Mouse (Mus musculus) limb, embryonic 14.5 days (tissue): ENCODE measurements at regions not wholly inside any gene's neighbourhood (a gene's known extent, or its start where the extent isn't known, plus 50 kb on each side); places are given as distances from the start of the nearest gene placed in this dataset.

Experiments used
- ATAC-seq: fragments of 200-750 bp; cut with Nextera tagmentation; 2 replicates; pipeline ENCODE4 v1.8.0; 2017; ENCODE audit warnings: low read depth, moderate number of reproducible peaks, moderate TSS enrichment; ENCODE audit not compliant: low FRiP score
- DNase-seq: peaks from one replicate; pipeline ENCODE4 v3.0.0-alpha.2; 2015; ENCODE audit warnings: low spot score
- H3K27ac ChIP-seq: fragments of 300-500 bp; sonication (generic); replicated peaks from 2 replicates; pipeline ENCODE4 v1.5.1; 2014; ENCODE audit warnings: low read depth, mild to moderate bottlenecking, low read length, moderate library complexity, mixed read lengths
- H3K27me3 ChIP-seq: fragments of 300-500 bp; sonication (generic); 2 replicates; pipeline ENCODE4 v1.6.1; 2014; ENCODE audit warnings: low read length, mixed read lengths; ENCODE audit not compliant: control insufficient read depth, insufficient read depth
- H3K36me3 ChIP-seq: fragments of 300-500 bp; sonication (generic); 2 replicates; pipeline ENCODE4 v1.6.1; 2014; ENCODE audit warnings: mild to moderate bottlenecking, low read length, moderate library complexity, mixed read lengths; ENCODE audit not compliant: control insufficient read depth, insufficient read depth
- H3K4me1 ChIP-seq: fragments of 300-500 bp; sonication (generic); 2 replicates; pipeline ENCODE4 v1.6.1; 2014; ENCODE audit warnings: antibody characterized with exemption, low read length, mixed read lengths; ENCODE audit not compliant: control insufficient read depth, insufficient read depth
- H3K4me2 ChIP-seq: fragments of 300-500 bp; sonication (generic); replicated peaks from 2 replicates; pipeline ENCODE4 v1.6.1; 2014; ENCODE audit warnings: low read depth, mild to moderate bottlenecking, low read length, moderate library complexity; ENCODE audit not compliant: severe bottlenecking
- H3K4me3 ChIP-seq: fragments of 300-500 bp; sonication (generic); replicated peaks from 2 replicates; pipeline ENCODE4 v1.5.1; 2014; ENCODE audit warnings: low read length
- H3K9ac ChIP-seq: fragments of 300-500 bp; sonication (generic); 2 replicates; pipeline ENCODE4 v1.6.1; 2014; ENCODE audit warnings: mild to moderate bottlenecking, low read depth, low read length, moderate library complexity; ENCODE audit not compliant: severe bottlenecking
- H3K9me3 ChIP-seq: fragments of 300-500 bp; sonication (generic); 2 replicates; pipeline ENCODE4 v1.6.1; 2016; ENCODE audit warnings: low read length; ENCODE audit not compliant: control insufficient read depth
- POLR2A ChIP-seq: fragments of 200-500 bp; IDR thresholded peaks from 2 replicates; pipeline ENCODE4 v1.8.0; 2012; ENCODE audit warnings: inconsistent platforms, mild to moderate bottlenecking, moderate library complexity, borderline replicate concordance; ENCODE audit not compliant: insufficient read depth, insufficient read length; ENCODE audit errors: extremely low read depth
- WGBS: fragments of 180-500 bp; shearing (Covaris S2); extraction: QIAGEN DNeasy Blood & Tissue Kit; methylation state at CpG from one replicate; pipeline ENCODE4 v1.1.7; 2014; 5-methylcytosine and 5-hydroxymethylcytosine counted together

DNA sequence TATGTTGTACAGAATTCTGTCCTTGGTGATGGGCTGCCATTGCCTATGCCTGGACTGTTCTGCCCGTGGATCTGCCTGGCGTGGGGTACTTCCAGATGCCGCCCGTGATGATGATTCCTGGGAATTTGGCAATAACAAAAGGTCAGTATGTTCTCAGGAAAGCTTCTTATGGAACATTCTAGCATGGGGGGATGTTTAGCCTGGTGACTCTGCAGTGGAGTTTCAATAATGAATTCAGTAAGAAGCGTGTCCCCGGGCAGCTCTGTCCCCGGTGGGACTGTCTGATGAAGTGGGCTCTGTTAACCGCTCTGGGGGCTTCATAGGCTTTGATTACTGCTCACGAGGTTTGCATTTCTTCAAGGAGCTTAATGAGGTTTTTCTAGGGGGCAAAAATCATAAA lies 252.9 kb upstream of the Daam1 start:
- ATAC-seq, result no peak
- H3K4me2 ChIP-seq, result no peak overlapping the region
- H3K27me3 ChIP-seq, result no peaks in the 10 kb centered on the region
- H3K9ac ChIP-seq, result no peak overlapping the region
- H3K4me3 ChIP-seq, result no peak overlapping the region
- 76% methylated on average over 9 of the region's 9 CpGs for WGBS
- no peak for TF ChIP-seq POLR2A
- no peaks in the 10 kb centered on the region for H3K9me3 ChIP-seq
- peaks cover 5% of the 10 kb centered on the region for H3K4me1 ChIP-seq
- no peaks in the 10 kb centered on the region for H3K36me3 ChIP-seq
- no peak for DNase-seq
- H3K27ac ChIP-seq, result no peak overlapping the region

DNA sequence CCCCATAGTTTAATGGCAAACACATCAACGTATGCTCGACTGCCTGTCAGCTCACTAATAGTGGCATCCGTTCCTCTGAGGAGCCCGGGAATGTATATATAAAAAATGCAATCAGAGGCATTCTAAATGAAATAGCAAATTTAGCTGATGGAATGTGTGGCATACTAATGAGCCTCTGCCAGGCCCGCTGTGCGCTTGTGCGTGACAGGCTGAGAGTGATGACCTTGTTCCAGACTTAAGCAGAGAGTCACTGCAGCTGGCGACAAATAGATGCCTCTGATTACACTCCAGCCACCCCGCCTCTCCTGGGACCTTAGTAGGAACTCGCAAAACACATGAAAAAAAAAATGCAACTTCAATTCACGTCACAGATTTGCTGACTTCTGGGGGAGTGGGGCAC lies 252.0 kb upstream of the Daam1 start:
- Histone ChIP-seq H3K9me3 (no peaks in the 10 kb centered on the region), H3K4me3 (no peak overlapping the region), H3K27ac (no peak overlapping the region), H3K4me2 (no peak overlapping the region), H3K9ac (no peak overlapping the region), H3K36me3 (no peaks in the 10 kb centered on the region), H3K27me3 (no peaks in the 10 kb centered on the region), H3K4me1 (peaks cover 5% of the 10 kb centered on the region)
- 43% methylated on average over 11 of the region's 11 CpGs for WGBS
- DNase-seq (no peak), ATAC-seq (no peak)
- no peak for TF ChIP-seq POLR2A

DNA sequence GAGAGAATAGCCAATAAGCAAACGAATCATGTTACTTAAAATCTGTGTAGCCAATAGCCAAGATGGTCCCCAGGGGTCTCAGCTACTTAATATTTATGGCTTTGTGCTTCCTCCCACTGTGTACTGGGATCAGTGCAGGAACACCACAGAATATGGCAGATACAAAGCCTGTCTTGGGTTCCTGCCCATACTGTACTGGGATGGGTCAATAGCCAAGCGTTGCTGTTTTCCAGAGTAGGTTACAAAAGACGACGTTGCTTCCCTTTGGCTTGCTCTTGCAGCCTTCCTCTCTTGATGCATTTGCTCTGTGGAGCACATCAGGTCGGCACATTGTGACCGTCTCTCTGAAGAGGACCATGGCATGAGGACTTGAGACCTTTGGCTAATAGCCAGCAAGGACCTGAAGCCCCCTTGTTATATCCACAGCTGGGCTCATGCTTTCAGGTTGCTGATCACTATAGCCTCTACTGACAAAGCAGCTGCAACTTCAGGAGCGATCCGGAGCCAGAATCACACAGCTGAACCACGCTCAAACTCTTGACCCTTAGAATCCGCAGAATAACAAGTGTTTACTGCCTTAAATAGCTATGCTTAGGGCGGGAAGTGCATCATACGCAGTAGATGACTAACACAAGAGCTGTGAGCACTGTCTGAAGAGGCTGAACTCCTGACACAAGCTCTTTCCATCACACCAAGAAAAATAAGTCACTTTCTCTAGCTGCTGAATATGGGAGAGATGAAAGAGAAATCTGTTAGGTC lies 250.2 kb upstream of the Daam1 start:
- Histone ChIP-seq H3K27me3 (no peaks in the 10 kb centered on the region), H3K27ac (no peak overlapping the region), H3K4me2 (no peak overlapping the region), H3K9ac (no peak overlapping the region), H3K36me3 (no peaks in the 10 kb centered on the region), H3K4me1 (peaks cover 5% of the 10 kb centered on the region), H3K4me3 (no peak overlapping the region), H3K9me3 (no peaks in the 10 kb centered on the region)
- TF ChIP-seq POLR2A, result no peak
- no peak for ATAC-seq
- DNase-seq, result peak; percentile 29
- 79% methylated on average over 12 of the region's 12 CpGs for WGBS

DNA sequence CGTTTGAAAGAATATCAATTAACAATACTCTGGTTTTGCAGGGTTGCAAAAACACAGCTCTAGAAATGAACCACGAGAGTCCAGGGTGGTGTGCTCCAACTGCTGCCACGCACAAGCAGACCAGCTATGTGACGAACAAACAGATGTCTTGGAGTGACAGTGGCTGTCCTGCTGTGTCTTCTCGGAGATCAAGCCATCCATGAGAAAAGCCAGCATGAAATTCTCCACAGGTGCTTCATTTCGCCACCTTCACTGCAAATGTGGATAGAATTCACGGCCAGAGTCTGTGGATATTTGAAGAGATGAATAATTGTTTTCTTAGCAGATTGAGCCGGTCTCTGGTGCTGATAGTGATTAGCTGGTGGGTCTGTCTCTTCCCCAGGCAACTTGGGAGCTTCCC lies 246.3 kb upstream of the Daam1 start:
- ATAC-seq, result no peak
- WGBS, result 79% methylated on average over 8 of the region's 8 CpGs
- Histone ChIP-seq H3K4me2 (no peak overlapping the region), H3K27ac (no peak overlapping the region), H3K4me1 (no peaks in the 10 kb centered on the region), H3K27me3 (no peaks in the 10 kb centered on the region), H3K4me3 (no peak overlapping the region), H3K36me3 (no peaks in the 10 kb centered on the region), H3K9me3 (no peaks in the 10 kb centered on the region), H3K9ac (no peak overlapping the region)
- no peak for DNase-seq
- no peak for TF ChIP-seq POLR2A

DNA sequence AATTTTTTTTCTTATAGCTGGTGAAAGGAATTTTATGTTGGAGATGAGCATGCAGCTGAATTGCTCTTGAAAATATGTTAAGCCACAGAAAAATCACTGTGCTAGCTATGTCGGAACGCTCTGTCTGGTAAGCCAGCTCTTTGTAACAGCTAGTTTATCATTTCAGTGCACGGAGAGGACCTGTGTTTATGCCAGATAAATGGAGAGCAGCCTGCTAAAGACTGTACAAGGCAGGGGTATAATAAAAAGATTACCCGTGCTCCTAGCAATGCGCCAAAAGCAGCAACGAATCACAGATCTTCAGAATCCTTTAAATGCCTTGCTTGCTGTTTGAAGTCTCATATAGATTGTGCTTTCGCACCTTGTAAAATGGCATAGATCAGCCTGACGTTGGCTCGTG lies 232.2 kb upstream of the Daam1 start:
- ATAC-seq (no peak), DNase-seq (peak; percentile 31)
- Histone ChIP-seq H3K4me1 (no peaks in the 10 kb centered on the region), H3K4me2 (no peak overlapping the region), H3K9me3 (no peaks in the 10 kb centered on the region), H3K4me3 (no peak overlapping the region), H3K27ac (no peak overlapping the region), H3K36me3 (no peaks in the 10 kb centered on the region), H3K9ac (no peak overlapping the region), H3K27me3 (no peaks in the 10 kb centered on the region)
- TF ChIP-seq POLR2A, result no peak
- WGBS, result 32% methylated on average over 9 of the region's 9 CpGs
